Mouse (Mus musculus) mouse trophoblast stem cell (cell line): ENCODE measurements around the gene Clec4a3.

Source experiments
- in situ Hi-C, 2 experiments: fragments of 300-500 bp; cut with MseI, MboI; formaldehyde crosslinking; loops; 2 replicates in 1 of 2; 3 replicates in 1 of 2; pipeline ENCODE4 v1.15.1; 2025

The Clec4a3 gene

DNA sequence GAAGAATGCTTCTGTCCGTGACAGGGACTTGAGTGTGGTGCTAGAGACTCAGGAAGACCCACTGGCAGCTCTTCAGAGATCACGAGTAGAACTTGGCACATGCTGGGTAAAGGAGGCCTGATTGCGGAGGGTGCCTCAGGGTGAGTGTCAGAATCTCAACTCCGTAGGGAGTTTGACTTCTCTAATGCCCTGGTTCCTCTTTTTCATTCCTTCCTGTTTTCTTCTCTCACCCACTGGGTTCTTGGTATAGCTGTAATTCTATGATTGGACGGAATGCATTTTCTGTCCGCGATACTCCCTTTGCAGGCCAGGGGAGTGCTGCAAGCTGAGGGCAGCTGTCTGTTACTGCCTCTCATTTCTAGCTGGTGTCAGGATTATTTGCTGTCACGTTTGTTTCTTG lies at the start of gene Clec4a3:
Clec4a3 (plus strand) TSS at position 115 of the 400 bp plus-strand sequence.
- in situ Hi-C loops = no loop called here

DNA sequence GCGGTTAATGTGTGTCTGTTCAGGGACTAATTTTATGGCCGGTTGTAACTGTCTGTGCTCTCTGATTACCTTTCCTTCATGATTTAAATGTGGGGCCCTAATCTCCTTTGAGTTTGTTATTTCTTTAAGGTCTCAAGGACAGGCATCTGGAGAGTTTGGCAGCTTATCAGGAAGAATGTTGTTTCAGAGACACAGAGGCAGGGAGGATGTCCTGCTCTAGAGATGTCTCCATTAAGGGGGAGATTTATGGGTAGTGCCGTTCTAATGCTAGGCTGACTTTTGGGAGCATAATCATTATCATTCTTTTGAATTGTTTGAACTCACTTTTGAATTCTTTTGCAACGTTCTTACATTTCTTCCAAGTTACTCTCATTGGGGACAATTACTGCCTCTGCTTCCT lies 32.4 kb upstream of the Clec4a3 start:
- in situ Hi-C loops = no loop called here

DNA sequence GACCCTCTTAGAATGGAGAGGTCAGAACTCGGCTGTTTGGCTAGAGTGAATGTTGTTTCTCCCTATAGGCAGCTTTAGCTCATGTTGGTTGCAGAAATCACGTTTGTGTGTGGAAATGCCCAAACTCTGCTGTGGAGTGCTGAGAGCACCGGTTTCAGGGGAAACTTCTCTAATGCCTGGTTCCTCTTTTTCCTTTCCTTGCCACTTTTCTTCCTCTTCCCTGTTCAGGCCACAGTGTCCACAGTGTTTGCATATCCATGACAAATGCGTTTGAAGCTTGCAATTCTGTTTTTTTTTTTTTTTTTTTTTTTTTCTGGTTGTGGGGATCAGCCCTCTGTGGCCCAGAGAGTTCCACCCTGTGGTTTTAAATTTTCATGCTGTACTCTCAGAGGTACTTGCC lies 30.9 kb upstream of the Clec4a3 start, which contains the start of gene Clec4a1:
Clec4a1 (plus strand) TSS at position 398 of the 400 bp plus-strand sequence.
- in situ Hi-C loops = no loop called here

DNA sequence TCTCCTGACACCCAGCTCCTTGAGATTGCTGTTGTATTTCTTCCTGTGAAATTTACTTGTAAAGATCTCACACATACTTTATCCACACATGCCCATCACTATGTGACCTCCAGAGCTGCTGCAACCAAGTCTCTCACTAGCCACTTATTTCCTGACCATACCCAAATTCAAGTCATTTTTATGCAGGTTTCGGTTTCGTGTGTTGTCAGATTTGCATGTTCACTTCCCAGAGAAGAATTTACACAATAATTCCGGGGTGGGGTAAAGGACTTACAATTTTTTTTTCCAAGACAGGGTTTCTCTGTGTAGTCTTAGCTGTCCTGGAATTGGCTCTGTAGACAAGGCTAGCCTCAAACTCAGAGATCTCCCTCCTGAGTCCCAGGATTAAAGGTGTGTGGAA lies 17.5 kb upstream of the Clec4a3 start:
- in situ Hi-C loops = no loop called here

DNA sequence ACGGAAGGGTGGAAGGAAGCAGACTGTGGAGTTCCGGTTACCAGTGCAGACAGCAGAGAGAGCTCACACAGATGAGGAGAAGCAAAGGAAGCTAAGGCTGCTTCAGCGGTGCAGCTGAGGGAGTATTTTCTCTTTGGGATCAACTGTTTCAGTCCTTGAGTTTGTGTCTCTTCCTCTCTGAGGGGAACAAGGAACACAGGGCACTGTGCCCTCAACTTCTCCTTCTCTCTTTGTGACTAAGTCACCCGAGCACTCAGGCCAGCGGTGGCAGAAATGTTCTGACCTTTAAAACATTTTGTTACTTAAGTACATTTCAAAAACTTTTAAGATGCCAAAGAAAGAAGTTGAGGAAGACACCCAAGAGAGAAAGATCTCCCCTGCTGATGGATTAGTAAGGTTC lies 12.7 kb upstream of the Clec4a3 start:
- in situ Hi-C loops = no loop called here

- in situ Hi-C loops = no loop called here
These were observed 5.6 kb upstream of the Clec4a3 start for GRCm38 (mm10) chr6:122946760-122947159.

DNA sequence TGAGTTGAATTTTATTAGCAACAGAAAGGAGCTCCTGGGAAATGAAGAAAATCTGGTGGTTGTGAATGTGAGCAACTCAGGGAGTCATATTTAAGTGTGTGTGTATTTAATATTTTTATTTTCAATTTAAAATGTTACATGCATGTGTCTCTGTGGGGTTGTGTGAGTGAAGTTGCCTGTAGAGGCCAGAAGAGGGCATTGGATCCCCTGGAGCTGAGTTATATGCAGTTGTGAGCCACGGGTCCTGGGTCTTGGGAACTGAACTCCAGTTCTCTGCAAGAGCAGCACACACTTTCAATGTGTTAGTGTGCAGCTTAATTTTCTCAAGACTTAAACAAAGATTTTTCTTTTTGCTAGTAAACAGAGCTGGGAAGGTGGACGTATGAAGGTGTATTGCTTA lies 12.2 kb downstream of the Clec4a3 start:
- in situ Hi-C loops = no loop called here

GRCm38 (mm10) chr6:122969048-122969447 lies 16.7 kb downstream of the Clec4a3 start:
- in situ Hi-C loops = no loop called here

DNA sequence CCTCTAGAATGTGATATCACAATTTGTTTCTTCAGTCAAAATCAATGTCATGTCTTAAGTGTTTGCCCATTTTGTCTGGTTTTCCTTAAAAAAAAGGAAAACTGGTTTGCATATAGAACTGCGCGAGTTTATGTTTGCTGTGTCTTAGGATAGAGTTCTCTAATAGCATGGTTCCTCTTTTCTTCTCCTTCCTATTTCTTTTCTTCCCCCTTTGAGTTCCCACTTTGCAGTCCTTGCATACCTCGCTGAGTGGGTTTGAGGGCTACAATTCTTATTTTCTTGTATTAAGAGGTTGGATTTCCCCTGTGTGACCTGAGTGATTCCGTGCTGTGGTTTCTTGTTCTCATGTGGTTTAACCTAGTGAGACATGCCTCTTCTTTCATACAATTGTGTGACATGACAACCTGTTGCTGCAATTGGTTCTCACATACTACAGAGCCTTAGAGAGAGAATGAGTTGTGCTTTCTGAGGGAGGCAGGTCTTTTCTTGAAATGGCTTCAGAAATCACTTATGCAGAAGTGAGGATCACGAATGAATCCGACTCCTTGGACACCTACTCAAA lies 37.6 kb downstream of the Clec4a3 start, which contains the start of gene Clec4a4:
Clec4a4 (plus strand) TSS at position 492 of the 562 bp plus-strand sequence.
- in situ Hi-C loops = no loop called here

DNA sequence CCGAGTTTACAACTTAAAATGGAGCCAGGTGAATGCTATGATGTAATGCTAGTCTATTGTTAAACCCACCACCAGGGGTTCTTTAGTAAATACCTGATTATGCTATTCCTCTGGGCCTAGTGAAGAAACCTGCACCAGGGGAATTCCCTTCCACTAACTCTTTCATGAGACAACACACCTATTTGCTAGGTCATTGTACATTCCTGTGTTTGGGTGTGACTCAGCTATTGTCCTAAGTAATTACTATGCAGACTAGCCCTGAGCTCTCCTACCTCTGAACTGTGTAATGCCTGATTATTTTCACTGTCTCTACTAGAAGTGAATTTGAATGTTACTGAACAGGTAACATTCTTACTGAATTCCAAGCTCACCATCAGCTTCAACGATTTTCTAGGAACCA lies 52.4 kb downstream of the Clec4a3 start:
- in situ Hi-C loops = loop anchor here (5.0 to 10.0 kb wide), 2 partner anchors 110 to 112 kb away; no protein-coding TSS in a partner anchor

DNA sequence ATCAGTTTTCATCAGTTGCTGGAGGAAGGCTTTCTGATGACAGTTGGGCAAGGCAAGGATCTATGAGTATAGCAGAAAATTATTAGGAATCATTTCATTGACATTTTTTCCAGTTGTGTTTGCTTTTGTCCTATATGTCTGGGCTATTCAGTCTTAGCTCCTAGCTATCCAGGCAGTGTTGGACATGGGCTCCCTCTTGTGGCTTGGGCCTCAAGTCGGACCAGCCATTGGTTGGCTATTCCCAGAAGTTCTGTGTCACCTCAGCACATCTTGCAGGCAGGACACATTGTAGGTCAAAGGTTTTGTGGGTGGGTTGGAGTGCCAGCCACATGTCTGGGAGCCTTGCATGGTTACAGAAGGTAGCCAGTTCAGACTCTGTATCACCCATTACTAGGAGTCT lies 53.3 kb downstream of the Clec4a3 start:
- in situ Hi-C loops = loop anchor here (5.0 to 10.0 kb wide), 2 partner anchors 111 to 113 kb away; no protein-coding TSS in a partner anchor
